In the genomic region with DNA sequence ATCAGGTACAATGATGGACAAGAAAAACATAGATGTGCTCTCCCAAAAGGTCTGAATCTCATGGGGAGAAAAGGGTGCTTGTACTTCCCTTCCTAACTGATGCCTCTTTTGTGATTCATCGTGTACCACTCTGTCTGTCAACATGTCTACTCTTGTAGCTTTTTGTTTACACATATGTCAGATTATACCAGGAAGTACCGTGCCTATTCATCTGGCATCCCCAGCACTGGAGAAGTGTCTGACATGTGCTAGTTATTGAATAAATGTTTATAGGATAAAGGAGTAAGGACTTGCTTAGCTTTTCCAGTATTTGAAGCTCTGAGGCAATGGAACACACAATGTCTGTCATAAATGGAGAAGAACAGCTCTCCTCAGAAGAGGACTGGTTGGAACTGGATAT, we compare ENCODE assay signal across 23 mouse cellular contexts.
DNase-seq lines count a peak whose midpoint lies in the region; ATAC-seq and TF ChIP-seq lines count a peak whose summit lies in the region.
"Had no signal": no experiment of that assay in that cellular context is flagged by ENCODE, and none has a peak within 500 bp of the region (broad histone marks: within the 10 kb centered on the region; RNA-seq: fewer than 3 reads in every experiment).

No protein-coding gene starts in this region.

- DNase-seq in forebrain, embryonic 14.5 days (ENCODE audit: low spot score): peak; percentile 8
- DNase-seq in forebrain, embryonic 10.5 days (ENCODE audit: extremely low spot score, low spot score): no peak
- DNase-seq in layer of hippocampus, adult 2 months (ENCODE audit: low spot score in 2 of 2): no peak
- no peak for DNase-seq in layer of hippocampus, adult 9-10 months (ENCODE audit: low spot score)
- DNase-seq in brain, embryonic 18.5 days (ENCODE audit: low read depth, low spot score): peak; percentile 24
- DNase-seq in forebrain, postnatal 0 days: peak; percentile 34
- DNase-seq in Muller cell, postnatal 12 days (ENCODE audit: inconsistent ontology term): no peak
- no peak for DNase-seq in cerebellum, postnatal 4 days (ENCODE audit: low spot score in 2 of 2)
- DNase-seq: adrenal gland, adult 8-10 months; adrenal gland, postnatal 14 days; adrenal gland, postnatal 36 days; cerebellum, adult 11-12 months; cerebellum, adult 2 months; cerebellum, adult 9-10 months; cerebellum, postnatal 10 days; cerebellum, postnatal 25 days; embryo, embryonic 11 days; gastrocnemius, adult 2 months had no signal

- no peaks in the 10 kb centered on the region for H3K4me1 ChIP-seq in forebrain, embryonic 14.5 days (ENCODE audit: control insufficient read depth, insufficient read depth, low read length)
- no peaks in the 10 kb centered on the region for H3K4me1 ChIP-seq in forebrain, embryonic 10.5 days
- no peaks in the 10 kb centered on the region for H3K4me1 ChIP-seq in forebrain, postnatal 0 days (ENCODE audit: insufficient read depth)
- H3K4me1 ChIP-seq: embryonic facial prominence, embryonic 13.5 days; embryonic facial prominence, embryonic 15.5 days had no signal

- WGBS in forebrain, embryonic 14.5 days: 78% methylated on average over 2 of the region's 2 CpGs
- WGBS in forebrain, embryonic 10.5 days: 85% methylated on average over 2 of the region's 2 CpGs
- 40% methylated on average over 2 of the region's 2 CpGs for WGBS in forebrain, postnatal 0 days

- H3K4me3 ChIP-seq in forebrain, embryonic 14.5 days (ENCODE audit: low read depth, low read length): no peak overlapping the region
- H3K4me3 ChIP-seq in forebrain, embryonic 10.5 days: no peak overlapping the region
- no peak overlapping the region for H3K4me3 ChIP-seq in layer of hippocampus, adult 2 months
- H3K4me3 ChIP-seq in forebrain, postnatal 0 days (ENCODE audit: low read depth, low read length): no peak overlapping the region
- H3K4me3 ChIP-seq: embryonic facial prominence, embryonic 13.5 days; embryonic facial prominence, embryonic 15.5 days; erythroblast, embryonic 14.5 days; gastrocnemius, adult 2 months had no signal

- no peak overlapping the region for H3K4me2 ChIP-seq in forebrain, embryonic 14.5 days (ENCODE audit: low read length)
- H3K4me2 ChIP-seq in forebrain, postnatal 0 days (ENCODE audit: low read depth): no peak overlapping the region
- H3K4me2 ChIP-seq: embryonic facial prominence, embryonic 13.5 days; embryonic facial prominence, embryonic 15.5 days had no signal

- ATAC-seq in forebrain, embryonic 14.5 days: no peak
- peak; percentile 82 for ATAC-seq in forebrain, postnatal 0 days
- ATAC-seq: activated CD4-positive, CD25-positive, alpha-beta regulatory T cell, adult 4 months; Patski had no signal

- no peaks in the 10 kb centered on the region for H3K27me3 ChIP-seq in forebrain, embryonic 14.5 days (replicated peaks; ENCODE audit: control insufficient read depth, insufficient read depth, low read length)
- H3K27me3 ChIP-seq in forebrain, embryonic 10.5 days (ENCODE audit: poor library complexity, severe bottlenecking): no peaks in the 10 kb centered on the region
- H3K27me3 ChIP-seq in forebrain, postnatal 0 days (ENCODE audit: insufficient read depth, low read length): no peaks in the 10 kb centered on the region
- H3K27me3 ChIP-seq: embryonic facial prominence, embryonic 13.5 days; embryonic facial prominence, embryonic 15.5 days had no signal

- no peak overlapping the region for H3K27ac ChIP-seq in forebrain, embryonic 14.5 days (ENCODE audit: low read depth, low read length)
- no peak overlapping the region for H3K27ac ChIP-seq in forebrain, embryonic 10.5 days
- peak overlapping the region; percentile 46; the same call in 1 of the 2 replicates for H3K27ac ChIP-seq in layer of hippocampus, adult 2 months
- H3K27ac ChIP-seq in forebrain, postnatal 0 days (ENCODE audit: low read depth, low read length): no peak overlapping the region
- H3K27ac ChIP-seq: embryonic facial prominence, embryonic 13.5 days; embryonic facial prominence, embryonic 15.5 days; gastrocnemius, adult 2 months had no signal

- TF ChIP-seq CTCF in layer of hippocampus, adult 2 months (conservative IDR thresholded peaks at IDR 0.05): no peak
- TF ChIP-seq CTCF in forebrain, postnatal 0 days (IDR thresholded peaks at IDR 0.05; ENCODE audit: low read depth): no peak

- no peaks in the 10 kb centered on the region for H3K9me3 ChIP-seq in forebrain, embryonic 14.5 days (replicated peaks; ENCODE audit: control insufficient read depth, low read length)
- H3K9me3 ChIP-seq in forebrain, embryonic 10.5 days: no peaks in the 10 kb centered on the region
- no peaks in the 10 kb centered on the region for H3K9me3 ChIP-seq in forebrain, postnatal 0 days (ENCODE audit: low read length)
- H3K9me3 ChIP-seq: embryonic facial prominence, embryonic 13.5 days; embryonic facial prominence, embryonic 15.5 days had no signal

- H3K36me3 ChIP-seq in forebrain, embryonic 14.5 days (ENCODE audit: control insufficient read depth, insufficient read depth, low read length): no peaks in the 10 kb centered on the region
- no peaks in the 10 kb centered on the region for H3K36me3 ChIP-seq in forebrain, embryonic 10.5 days (replicated peaks)
- no peaks in the 10 kb centered on the region for H3K36me3 ChIP-seq in forebrain, postnatal 0 days (ENCODE audit: insufficient read depth)
- H3K36me3 ChIP-seq: embryonic facial prominence, embryonic 13.5 days; embryonic facial prominence, embryonic 15.5 days had no signal

- H3K9ac ChIP-seq in forebrain, embryonic 14.5 days (ENCODE audit: low read length): no peak overlapping the region
- H3K9ac ChIP-seq in forebrain, postnatal 0 days: no peak overlapping the region
- H3K9ac ChIP-seq: embryonic facial prominence, embryonic 13.5 days; embryonic facial prominence, embryonic 15.5 days had no signal

Comparison
In these comparisons a context has a peak if more than half of its experiments do, and no peak if none do; other contexts are left out.
1. DNase-seq: peak in forebrain, embryonic 14.5 days (single experiment), brain, embryonic 18.5 days (single experiment) and forebrain, postnatal 0 days (single experiment); none in forebrain, embryonic 10.5 days (single experiment), layer of hippocampus, adult 2 months (0 of 2), layer of hippocampus, adult 9-10 months (single experiment), Muller cell, postnatal 12 days (single experiment) and cerebellum, postnatal 4 days (0 of 2).